Mouse (Mus musculus) megakaryocyte, embryonic 14.5 days (primary cell): ENCODE results near the gene Lrch3.

Experiments used
- FLI1 ChIP-seq: IDR thresholded peaks from 2 replicates; pipeline ENCODE4 v1.6.1; 2012; ENCODE audit warnings: low read length, inconsistent platforms, mixed read lengths
- GATA1 ChIP-seq: IDR thresholded peaks from 3 replicates; pipeline ENCODE4 v1.6.1; 2012; ENCODE audit warnings: mixed read lengths, low read length, inconsistent platforms, borderline replicate concordance

DNA sequence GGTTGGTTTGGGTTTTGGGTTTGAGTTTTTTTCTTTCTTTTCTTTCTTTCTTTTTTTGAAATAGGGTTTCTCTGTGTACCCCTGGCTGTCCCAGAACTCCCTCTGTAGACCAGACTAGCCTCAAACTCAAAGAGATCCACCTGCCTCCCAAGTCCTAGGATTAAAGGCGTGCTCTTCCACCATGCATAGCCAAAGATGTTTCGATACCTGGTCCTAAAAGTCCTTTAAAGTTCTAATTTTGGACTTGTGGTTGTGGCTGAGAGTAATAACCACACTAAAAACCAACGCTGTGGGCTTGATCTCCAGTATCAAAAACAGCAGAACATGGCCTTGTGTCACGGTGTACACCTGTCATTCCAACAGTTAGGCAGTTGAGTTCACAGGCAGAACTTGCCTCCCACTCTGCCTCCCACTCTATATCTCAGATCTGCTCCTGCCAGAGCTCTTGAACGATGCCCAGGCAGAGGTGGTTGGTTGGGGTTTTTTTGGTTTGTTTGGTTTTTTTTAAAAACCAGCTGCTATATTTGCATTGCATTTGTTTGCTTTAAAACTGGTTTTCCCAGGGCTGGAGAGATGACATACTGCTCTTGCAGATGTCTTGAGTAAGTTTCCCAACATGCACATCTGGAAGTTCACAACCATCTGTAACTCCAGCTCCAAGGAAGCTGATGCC lies 103.9 kb downstream of the Lrch3 start:
- no peak for TF ChIP-seq FLI1
- TF ChIP-seq GATA1 = no peak
